Mouse (Mus musculus): ENCODE results near the gene Lmo1. TPM values are rescaled to one million over a fixed set of nuclear protein-coding genes. Genes with fewer than 3 reads are reported as not detected.
A peak's percentile ranks its signal among the peaks of the same experiment; 100 is the strongest.
"Not testable (repeated sequence)": the region's sequence is repeated elsewhere in the genome, so short reads cannot be mapped to it uniquely, and the experiment has no call there.

Gene Lmo1
- polyA plus RNA-seq, 1 experiment from 2014 or later: 0.84 TPM

- H3K9me3 ChIP-seq (replicated peaks): no peaks in the 10 kb centered on the region
- H3K27ac ChIP-seq (replicated peaks): no peak overlapping the region
- no peak for ATAC-seq (ENCODE audit: insufficient read depth)
- no peaks in the 10 kb centered on the region for H3K36me3 ChIP-seq (replicated peaks)
- H3K27me3 ChIP-seq: no peaks in the 10 kb centered on the region; the same call in 1 of the 2 replicates
- no peak overlapping the region for H3K9ac ChIP-seq
- 47% methylated on average over 3 of the region's 3 CpGs for WGBS (ENCODE audit: insufficient replicate concordance)
- 0 out of 2 replicates have a peak, but pooled peaks cover 4% of the 10 kb centered on the region for H3K4me1 ChIP-seq (replicated peaks)
- H3K4me2 ChIP-seq: no peak overlapping the region
- H3K4me3 ChIP-seq (replicated peaks): no peak overlapping the region
Observed at GRCm38 (mm10) chr7:109141753-109142152, 33.3 kb downstream of the Lmo1 start.

- Histone ChIP-seq H3K27ac (replicated peaks) (no peak overlapping the region), H3K9ac (no peak overlapping the region), H3K9me3 (replicated peaks) (no peaks in the 10 kb centered on the region), H3K27me3 (no peaks in the 10 kb centered on the region; the same call in 1 of the 2 replicates), H3K4me3 (replicated peaks) (no peak overlapping the region), H3K4me2 (no peak overlapping the region), H3K36me3 (replicated peaks) (no peaks in the 10 kb centered on the region), H3K4me1 (replicated peaks) (peaks cover 6% of the 10 kb centered on the region; the same call in 1 of the 2 replicates)
- ATAC-seq (ENCODE audit: insufficient read depth): no peak
- 48% methylated on average over 2 of the region's 2 CpGs for WGBS (ENCODE audit: insufficient replicate concordance)
Observed at GRCm38 (mm10) chr7:109141054-109141453, 34.0 kb downstream of the Lmo1 start.

GRCm38 (mm10) chr7:109139405-109139804 is 35.6 kb downstream of the Lmo1 start:
- Histone ChIP-seq H3K36me3 (replicated peaks) (no peaks in the 10 kb centered on the region), H3K4me2 (no peak overlapping the region)

DNA sequence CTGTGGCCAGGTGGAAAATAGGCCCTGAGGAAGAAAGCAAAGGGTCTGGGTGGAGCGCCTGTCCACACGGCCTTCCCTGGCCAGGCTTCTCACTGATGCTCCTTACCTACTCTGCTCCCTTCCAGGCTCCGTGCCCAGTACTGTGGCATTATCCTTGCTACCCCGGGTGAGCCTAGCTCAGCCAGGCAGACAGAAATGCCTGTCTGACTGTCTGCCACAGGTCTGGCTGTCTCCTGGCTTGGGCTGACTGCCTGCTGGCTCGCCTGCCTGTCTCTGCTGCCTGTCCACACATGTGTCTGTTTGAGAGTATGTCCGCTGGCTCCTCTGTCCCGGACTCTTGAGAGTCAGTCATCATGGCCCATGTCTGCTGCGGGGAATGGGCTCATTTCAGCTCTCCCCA is 37.6 kb downstream of the Lmo1 start:
- no peak for ATAC-seq (ENCODE audit: insufficient read depth)
- Histone ChIP-seq H3K27ac (replicated peaks) (no peak overlapping the region), H3K4me1 (replicated peaks) (peaks cover 12% of the 10 kb centered on the region; the same call in 1 of the 2 replicates), H3K36me3 (replicated peaks) (no peaks in the 10 kb centered on the region), H3K9me3 (replicated peaks) (no peaks in the 10 kb centered on the region), H3K4me2 (no peak overlapping the region), H3K4me3 (replicated peaks) (no peak overlapping the region), H3K27me3 (no peaks in the 10 kb centered on the region), H3K9ac (no peak overlapping the region)
- WGBS (ENCODE audit: insufficient replicate concordance): 78% methylated on average over 8 of the region's 8 CpGs

More at GRCm38 (mm10) chr7:109139405-109139804, 35.6 kb downstream of the Lmo1 start:
- H3K9ac ChIP-seq: no peak overlapping the region
- 9% methylated on average over 3 of the region's 3 CpGs for WGBS (ENCODE audit: insufficient replicate concordance)
- peaks cover 12% of the 10 kb centered on the region; the same call in 1 of the 2 replicates for H3K4me1 ChIP-seq (replicated peaks)
- no peak overlapping the region for H3K4me3 ChIP-seq (replicated peaks)
- peak; percentile 45; the same call in 1 of the 2 replicates for ATAC-seq (ENCODE audit: insufficient read depth)
- H3K27ac ChIP-seq (replicated peaks): no peak overlapping the region
- no peaks in the 10 kb centered on the region; the same call in 1 of the 2 replicates for H3K27me3 ChIP-seq
- no peaks in the 10 kb centered on the region for H3K9me3 ChIP-seq (replicated peaks)

DNA sequence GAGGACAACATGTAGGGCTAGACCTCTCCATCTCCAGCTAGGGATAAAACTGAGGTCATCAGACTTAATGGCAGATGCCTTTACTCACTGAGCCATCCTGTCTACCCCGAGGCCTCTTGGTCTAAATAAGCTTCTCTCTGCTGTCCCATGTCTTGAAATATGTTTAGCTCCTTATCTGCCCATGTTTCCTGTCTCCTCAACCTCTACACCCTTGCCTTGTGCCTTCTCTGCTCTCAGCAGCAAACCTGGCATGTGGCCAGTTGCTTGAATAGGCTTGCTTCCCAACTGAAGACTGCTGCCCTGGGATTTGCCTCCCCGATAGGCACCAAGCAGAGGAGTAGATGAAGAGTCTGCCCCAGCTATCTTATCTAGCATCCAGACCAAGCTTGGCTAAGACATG is 43.4 kb downstream of the Lmo1 start:
- Histone ChIP-seq H3K36me3 (replicated peaks) (no peaks in the 10 kb centered on the region), H3K27ac (replicated peaks) (no peak overlapping the region), H3K27me3 (no peaks in the 10 kb centered on the region), H3K4me1 (replicated peaks) (peaks cover 14% of the 10 kb centered on the region), H3K4me2 (no peak overlapping the region), H3K4me3 (replicated peaks) (no peak overlapping the region), H3K9me3 (replicated peaks) (no peaks in the 10 kb centered on the region), H3K9ac (no peak overlapping the region)
- no peak for ATAC-seq (ENCODE audit: insufficient read depth)
- 29% methylated on average over 2 of the region's 2 CpGs for WGBS (ENCODE audit: insufficient replicate concordance)

DNA sequence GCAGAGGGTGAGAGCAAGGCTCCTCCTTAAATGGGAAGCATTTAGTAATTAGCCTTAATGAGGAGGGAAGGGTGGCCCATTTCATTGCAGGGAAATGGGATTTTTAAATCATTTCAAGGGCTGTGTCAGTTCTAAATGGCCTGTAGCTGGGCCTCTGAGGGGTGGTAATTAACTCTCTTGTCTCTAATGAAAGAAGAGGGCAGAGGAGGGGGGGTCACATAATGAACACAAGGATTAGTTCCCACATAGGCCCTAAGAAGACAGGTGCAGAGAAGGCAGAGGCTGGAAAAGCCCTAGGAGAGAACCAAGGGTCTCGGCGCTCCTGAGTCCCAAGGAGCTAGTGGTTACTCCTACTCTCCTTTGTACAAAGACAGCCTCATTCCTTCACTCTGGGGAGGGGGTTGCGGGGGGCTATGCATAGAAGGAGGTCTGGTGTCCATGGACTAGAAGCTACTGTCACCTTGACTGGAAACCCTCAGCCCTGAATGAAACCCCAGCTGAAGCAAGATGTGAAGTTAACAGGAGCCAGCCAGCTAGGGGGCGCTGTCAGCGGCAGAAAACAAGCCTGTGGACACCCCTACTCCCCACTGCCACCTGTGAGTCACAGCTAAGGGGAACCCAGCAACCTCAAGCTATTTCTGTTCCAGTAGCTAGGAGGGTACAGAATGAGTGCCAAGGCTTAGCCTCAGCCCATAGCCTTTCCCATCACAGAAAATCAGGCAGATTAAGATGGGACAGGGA is 44.9 kb downstream of the Lmo1 start:
- H3K27ac ChIP-seq (replicated peaks): no peak overlapping the region
- peaks cover 6% of the 10 kb centered on the region for H3K4me1 ChIP-seq (replicated peaks)
- no peak overlapping the region for H3K4me2 ChIP-seq
- H3K9ac ChIP-seq: no peak overlapping the region
- H3K4me3 ChIP-seq (replicated peaks): no peak overlapping the region
- 64% methylated on average over 5 of the region's 5 CpGs for WGBS (ENCODE audit: insufficient replicate concordance)
- H3K27me3 ChIP-seq: 0 out of 2 replicates have a peak, but pooled peaks cover 3% of the 10 kb centered on the region
- H3K36me3 ChIP-seq (replicated peaks): no peaks in the 10 kb centered on the region
- no peaks in the 10 kb centered on the region for H3K9me3 ChIP-seq (replicated peaks)
- ATAC-seq (ENCODE audit: insufficient read depth): no peak

- H3K27ac ChIP-seq (replicated peaks): no peak overlapping the region
- no peaks in the 10 kb centered on the region for H3K9me3 ChIP-seq (replicated peaks)
- H3K4me3 ChIP-seq (replicated peaks): no peak overlapping the region
- H3K4me2 ChIP-seq: no peak overlapping the region
- no peaks in the 10 kb centered on the region for H3K36me3 ChIP-seq (replicated peaks)
- H3K4me1 ChIP-seq (replicated peaks): peaks cover 6% of the 10 kb centered on the region
- no peak for ATAC-seq (ENCODE audit: insufficient read depth)
- no peak overlapping the region for H3K9ac ChIP-seq
- 0 out of 2 replicates have a peak, but pooled peaks cover 9% of the 10 kb centered on the region for H3K27me3 ChIP-seq
Observed at GRCm38 (mm10) chr7:109129442-109129841, 45.6 kb downstream of the Lmo1 start.

GRCm38 (mm10) chr7:109115929-109116328 is 59.1 kb downstream of the Lmo1 start:
- no peaks in the 10 kb centered on the region for H3K27me3 ChIP-seq
- H3K4me3 ChIP-seq (replicated peaks): no peak overlapping the region
- H3K4me2 ChIP-seq: peak overlapping the region; percentile 13; the same call in 1 of the 2 replicates
- H3K36me3 ChIP-seq (replicated peaks): no peaks in the 10 kb centered on the region
- WGBS (ENCODE audit: insufficient replicate concordance): 27% methylated on average over 4 of the region's 4 CpGs
- no peak overlapping the region for H3K9ac ChIP-seq
- H3K4me1 ChIP-seq (replicated peaks): peaks cover 51% of the 10 kb centered on the region
- H3K9me3 ChIP-seq (replicated peaks): no peaks in the 10 kb centered on the region
- no peak for ATAC-seq (ENCODE audit: insufficient read depth)
- H3K27ac ChIP-seq (replicated peaks): peak overlapping the region; percentile 31

- whole genome bisulfite sequencing (ENCODE audit: insufficient replicate concordance): 25% methylated on average over 1 of the region's 4 CpGs
- not testable (repeated sequence) for H3K9ac ChIP-seq; H3K4me3 ChIP-seq (replicated peaks); H3K27me3 ChIP-seq; ATAC-seq (ENCODE audit: insufficient read depth); H3K9me3 ChIP-seq (replicated peaks); H3K36me3 ChIP-seq (replicated peaks)
- H3K27ac ChIP-seq (replicated peaks): peak overlapping the region; percentile 31
- peaks cover 55% of the 10 kb centered on the region for H3K4me1 ChIP-seq (replicated peaks)
- 0 out of 2 replicates have a peak overlapping the region, but pooled peaks have one; percentile 13 for H3K4me2 ChIP-seq
Observed at GRCm38 (mm10) chr7:109115488-109115887, 59.5 kb downstream of the Lmo1 start.

GRCm38 (mm10) chr7:109114950-109115349 is 60.1 kb downstream of the Lmo1 start:
- no peak overlapping the region for H3K9ac ChIP-seq
- H3K36me3 ChIP-seq (replicated peaks): no peaks in the 10 kb centered on the region
- peak overlapping the region; percentile 85 for H3K27ac ChIP-seq (replicated peaks)
- H3K27me3 ChIP-seq: no peaks in the 10 kb centered on the region
- H3K4me1 ChIP-seq (replicated peaks): peaks cover 61% of the 10 kb centered on the region
- no peak overlapping the region for H3K4me3 ChIP-seq (replicated peaks)
- 3% methylated on average over 10 of the region's 10 CpGs for WGBS (ENCODE audit: insufficient replicate concordance)
- peak overlapping the region; percentile 55 for H3K4me2 ChIP-seq
- no peaks in the 10 kb centered on the region for H3K9me3 ChIP-seq (replicated peaks)
- peak; percentile 87 for ATAC-seq (ENCODE audit: insufficient read depth)

GRCm38 (mm10) chr7:109111000-109111399 is 64.0 kb downstream of the Lmo1 start:
- H3K4me2 ChIP-seq: peak overlapping the region; percentile 59
- no peaks in the 10 kb centered on the region for H3K27me3 ChIP-seq
- H3K9ac ChIP-seq: peak overlapping the region; percentile 44
- H3K4me1 ChIP-seq (replicated peaks): peaks cover 62% of the 10 kb centered on the region
- no peaks in the 10 kb centered on the region for H3K36me3 ChIP-seq (replicated peaks)
- H3K27ac ChIP-seq (replicated peaks): peak overlapping the region; percentile 87
- WGBS (ENCODE audit: insufficient replicate concordance): 20% methylated on average over 5 of the region's 5 CpGs
- ATAC-seq (ENCODE audit: insufficient read depth): peak; percentile 83
- H3K4me3 ChIP-seq (replicated peaks): 0 out of 2 replicates have a peak overlapping the region, but pooled peaks have one; percentile 10
- no peaks in the 10 kb centered on the region for H3K9me3 ChIP-seq (replicated peaks)

Data from liver, embryonic 15.5 days (tissue).